Mouse (Mus musculus) forebrain, embryonic 15.5 days (tissue): ENCODE data around the gene Fgf6. TPM values are rescaled to one million over a fixed set of nuclear protein-coding genes. Genes with fewer than 3 reads are reported as not detected.
A peak's percentile ranks its signal among the peaks of the same experiment; 100 is the strongest.

Experiments
- ATAC-seq: fragments of 200-750 bp; cut with Nextera tagmentation; replicated peaks from 2 replicates; pipeline ENCODE4 v1.8.0; 2017; ENCODE audit warnings: mild to moderate bottlenecking, moderate TSS enrichment, moderate library complexity
- H3K27ac ChIP-seq: fragments of 300-500 bp; sonication (generic); replicated peaks from 2 replicates; pipeline ENCODE4 v1.5.1; 2015; ENCODE audit warnings: mild to moderate bottlenecking, inconsistent platforms
- H3K27me3 ChIP-seq: fragments of 300-500 bp; sonication (generic); 2 replicates; pipeline ENCODE4 v1.6.1; 2015; ENCODE audit warnings: inconsistent platforms
- H3K36me3 ChIP-seq: fragments of 300-500 bp; sonication (generic); 2 replicates; pipeline ENCODE4 v1.6.1; 2015; ENCODE audit warnings: mild to moderate bottlenecking, inconsistent platforms
- H3K4me1 ChIP-seq: fragments of 300-500 bp; sonication (generic); 2 replicates; pipeline ENCODE4 v1.6.1; 2015; ENCODE audit warnings: inconsistent platforms
- H3K4me2 ChIP-seq: fragments of 300-500 bp; sonication (generic); replicated peaks from 2 replicates; pipeline ENCODE4 v1.6.1; 2015; ENCODE audit warnings: mild to moderate bottlenecking, inconsistent platforms
- H3K4me3 ChIP-seq: fragments of 300-500 bp; sonication (generic); 2 replicates; pipeline ENCODE4 v1.5.1; 2015; ENCODE audit warnings: mild to moderate bottlenecking, inconsistent platforms
- H3K9ac ChIP-seq: fragments of 300-500 bp; sonication (generic); replicated peaks from 2 replicates; pipeline ENCODE4 v1.6.1; 2015; ENCODE audit warnings: mild to moderate bottlenecking, inconsistent platforms
- H3K9me3 ChIP-seq: fragments of 300-500 bp; sonication (generic); 2 replicates; pipeline ENCODE4 v1.6.1; 2016; ENCODE audit warnings: inconsistent platforms
- WGBS: fragments of 180-500 bp; shearing (Covaris S2); methylation state at CpG from one replicate; pipeline ENCODE4 v1.1.7; 2015; ENCODE audit warnings: mixed read lengths; 5-methylcytosine and 5-hydroxymethylcytosine counted together
- polyA plus RNA-seq: library from polyadenylated mRNA; unstranded; fragments of >200 nt; fragmentation: Nextera tagmentation; extraction: Ambion mirVana; gene quantifications from 2 replicates; pipeline ENCODE4 v1.2.1, GENCODE M21; 2015

Fgf6 gene
- polyA plus RNA-seq, 1 experiment from 2014 or later = not detected

GRCm38 (mm10) chr6:127024836-127025235 lies 9.4 kb downstream of the Fgf6 start:
- ATAC-seq = no peak
- no peaks in the 10 kb centered on the region for H3K27me3 ChIP-seq
- 0 out of 2 replicates have a peak, but pooled peaks cover 4% of the 10 kb centered on the region for H3K4me1 ChIP-seq
- H3K27ac ChIP-seq = no peak overlapping the region
- no peak overlapping the region for H3K4me2 ChIP-seq
- whole genome bisulfite sequencing = 76% methylated on average over 7 of the region's 7 CpGs
- H3K36me3 ChIP-seq = no peaks in the 10 kb centered on the region
- no peak overlapping the region for H3K4me3 ChIP-seq
- H3K9ac ChIP-seq = no peak overlapping the region
- no peaks in the 10 kb centered on the region for H3K9me3 ChIP-seq

- Histone ChIP-seq H3K9me3 (no peaks in the 10 kb centered on the region), H3K9ac (no peak overlapping the region), H3K36me3 (no peaks in the 10 kb centered on the region), H3K27me3 (no peaks in the 10 kb centered on the region), H3K4me1 (no peaks in the 10 kb centered on the region), H3K4me2 (peak overlapping the region; percentile 26), H3K27ac (no peak overlapping the region), H3K4me3 (no peak overlapping the region)
- no peak for ATAC-seq
- 41% methylated on average over 10 of the region's 10 CpGs for WGBS
Measured at GRCm38 (mm10) chr6:127034760-127035159, 19.4 kb downstream of the Fgf6 start.

- Histone ChIP-seq H3K4me2 (no peak overlapping the region), H3K27me3 (no peaks in the 10 kb centered on the region), H3K4me3 (no peak overlapping the region), H3K36me3 (no peaks in the 10 kb centered on the region), H3K4me1 (no peaks in the 10 kb centered on the region), H3K9ac (no peak overlapping the region), H3K27ac (no peak overlapping the region), H3K9me3 (no peaks in the 10 kb centered on the region)
- WGBS = 56% methylated on average over 6 of the region's 6 CpGs
- ATAC-seq = no peak
Measured at GRCm38 (mm10) chr6:127044909-127045308, 29.5 kb downstream of the Fgf6 start.

DNA sequence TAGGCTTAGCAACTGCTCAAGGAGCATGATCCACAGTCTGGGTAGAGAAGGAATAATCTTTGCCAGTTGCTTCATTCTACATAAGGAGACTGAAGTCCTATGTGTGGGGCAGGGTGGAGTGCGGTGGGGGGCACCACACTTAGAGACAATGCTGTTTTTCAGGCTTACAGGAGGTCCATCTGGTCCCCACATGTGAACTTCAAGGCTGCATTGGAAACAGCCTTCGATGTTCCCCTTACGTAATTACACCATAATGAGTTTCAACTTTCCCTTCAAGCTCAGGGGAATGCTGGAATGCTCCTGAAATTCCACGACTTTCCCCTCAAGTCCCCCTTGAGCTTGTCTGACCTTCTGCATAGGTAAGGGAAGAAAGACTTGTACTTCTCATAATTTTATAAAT lies 35.5 kb downstream of the Fgf6 start:
- Histone ChIP-seq H3K9me3 (no peaks in the 10 kb centered on the region), H3K27me3 (no peaks in the 10 kb centered on the region), H3K36me3 (no peaks in the 10 kb centered on the region), H3K27ac (no peak overlapping the region), H3K9ac (no peak overlapping the region), H3K4me2 (no peak overlapping the region), H3K4me3 (no peak overlapping the region), H3K4me1 (no peaks in the 10 kb centered on the region)
- ATAC-seq = no peak
- WGBS = 78% methylated on average over 4 of the region's 4 CpGs

- ATAC-seq = no peak
- Histone ChIP-seq H3K9me3 (no peaks in the 10 kb centered on the region), H3K36me3 (no peaks in the 10 kb centered on the region), H3K27me3 (no peaks in the 10 kb centered on the region), H3K4me2 (no peak overlapping the region), H3K4me1 (no peaks in the 10 kb centered on the region), H3K4me3 (no peak overlapping the region), H3K9ac (no peak overlapping the region), H3K27ac (no peak overlapping the region)
- 74% methylated on average over 12 of the region's 12 CpGs for WGBS
Measured at GRCm38 (mm10) chr6:127056990-127057588, 41.7 kb downstream of the Fgf6 start.

DNA sequence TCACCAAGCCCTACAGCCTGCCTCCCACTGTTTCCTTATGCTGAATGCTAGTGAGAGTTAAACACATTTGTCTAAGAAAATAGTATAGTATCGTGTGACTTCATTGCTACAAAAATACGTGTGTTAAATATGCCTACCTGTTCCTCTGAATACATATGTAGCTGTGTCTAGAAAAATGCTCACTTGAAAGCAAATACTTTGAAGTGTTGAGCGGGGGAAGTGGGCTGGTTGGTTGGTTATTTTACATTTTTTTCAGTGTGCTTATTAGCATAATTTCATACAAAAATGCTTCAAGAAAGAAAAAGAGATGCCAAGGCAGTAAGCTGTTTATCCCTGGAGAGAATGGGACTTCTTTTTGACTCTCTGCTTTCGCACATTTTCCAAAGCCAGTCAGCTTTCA lies 44.6 kb downstream of the Fgf6 start:
- no peaks in the 10 kb centered on the region for H3K9me3 ChIP-seq
- no peak overlapping the region for H3K9ac ChIP-seq
- H3K27ac ChIP-seq = no peak overlapping the region
- no peak overlapping the region for H3K4me2 ChIP-seq
- 87% methylated on average over 4 of the region's 4 CpGs for WGBS
- H3K36me3 ChIP-seq = no peaks in the 10 kb centered on the region
- no peaks in the 10 kb centered on the region for H3K27me3 ChIP-seq
- H3K4me1 ChIP-seq = no peaks in the 10 kb centered on the region
- no peak for ATAC-seq
- H3K4me3 ChIP-seq = no peak overlapping the region

GRCm38 (mm10) chr6:127063915-127064314 lies 48.5 kb downstream of the Fgf6 start:
- Histone ChIP-seq H3K27me3 (no peaks in the 10 kb centered on the region), H3K9ac (no peak overlapping the region), H3K4me3 (no peak overlapping the region), H3K4me2 (no peak overlapping the region), H3K36me3 (no peaks in the 10 kb centered on the region), H3K4me1 (no peaks in the 10 kb centered on the region), H3K9me3 (no peaks in the 10 kb centered on the region), H3K27ac (no peak overlapping the region)
- ATAC-seq = no peak
- 78% methylated on average over 3 of the region's 3 CpGs for WGBS

DNA sequence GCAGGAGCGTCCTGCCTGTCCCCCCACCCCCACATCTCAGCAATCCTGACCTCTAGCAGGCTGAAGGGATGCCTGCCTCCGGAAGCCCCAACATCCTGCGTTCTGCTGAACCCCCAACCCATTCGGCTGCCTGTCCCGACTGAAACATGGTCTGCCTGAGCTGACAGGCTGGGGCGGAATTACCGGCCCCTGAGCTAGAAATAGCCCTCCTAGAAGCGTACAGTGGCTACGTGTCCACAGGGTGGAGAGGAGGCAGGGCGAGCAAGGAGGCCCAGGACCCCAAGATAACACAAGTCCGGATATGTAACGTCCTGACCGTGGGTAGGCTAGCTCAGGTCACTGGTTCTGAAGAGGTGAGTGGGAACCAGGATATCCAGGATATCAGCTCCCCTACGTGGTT lies 49.4 kb downstream of the Fgf6 start:
- 8% methylated on average over 14 of the region's 14 CpGs for WGBS
- Histone ChIP-seq H3K36me3 (no peaks in the 10 kb centered on the region), H3K4me1 (no peaks in the 10 kb centered on the region), H3K9me3 (no peaks in the 10 kb centered on the region), H3K4me3 (no peak overlapping the region), H3K4me2 (no peak overlapping the region; the same call in 1 of the 2 replicates), H3K27me3 (no peaks in the 10 kb centered on the region), H3K9ac (no peak overlapping the region; the same call in 1 of the 2 replicates), H3K27ac (no peak overlapping the region)
- no peak for ATAC-seq

GRCm38 (mm10) chr6:127072817-127073216 lies 57.4 kb downstream of the Fgf6 start, which contains the start of gene Fgf23:
Fgf23 (plus strand) TSS chr6:127072902.
- H3K4me1 ChIP-seq = no peaks in the 10 kb centered on the region
- no peak within 1 kb of the TSS for H3K4me2 ChIP-seq
- ATAC-seq = no peak
- H3K36me3 ChIP-seq = no peaks in the 10 kb centered on the region
- no peaks in the 10 kb centered on the region for H3K27me3 ChIP-seq
- H3K9ac ChIP-seq = no peak within 1 kb of the TSS
- 11% methylated on average over 5 of the region's 5 CpGs for WGBS
- no peaks in the 10 kb centered on the region for H3K9me3 ChIP-seq
- H3K27ac ChIP-seq = no peak within 1 kb of the TSS
- no peak within 1 kb of the TSS for H3K4me3 ChIP-seq

Other genes starting within 250 kb of the Fgf6 start
- gene Ndufa9, start 166.4 kb upstream of the Fgf6 start, polyA plus RNA-seq = 184 and 185 TPM in 2 replicates
- gene Akap3, start 162.5 kb upstream of the Fgf6 start, polyA plus RNA-seq = 0.25 TPM in 1 of 2 replicates, not detected in the other
- gene Dyrk4, start 93.7 kb upstream of the Fgf6 start, polyA plus RNA-seq = 0.08 TPM in 1 of 2 replicates, not detected in the other
- gene Rad51ap1, start 76.0 kb upstream of the Fgf6 start, polyA plus RNA-seq = 29.9 and 33.8 TPM in 2 replicates
- gene D6Wsu163e, start 75.6 kb upstream of the Fgf6 start, polyA plus RNA-seq = 29.8 and 31.3 TPM in 2 replicates
- 0.09 and 0.10 TPM in 2 replicates for gene Fgf23, start 57.3 kb downstream of the Fgf6 start, polyA plus RNA-seq
- 9.2 and 10.0 TPM in 2 replicates for gene Tigar, start 94.0 kb downstream of the Fgf6 start, polyA plus RNA-seq
- 1,282 and 1,421 TPM in 2 replicates for gene Ccnd2, start 136.6 kb downstream of the Fgf6 start, polyA plus RNA-seq